ENCODE assay signal across 8 mouse cellular contexts in the genomic region with DNA sequence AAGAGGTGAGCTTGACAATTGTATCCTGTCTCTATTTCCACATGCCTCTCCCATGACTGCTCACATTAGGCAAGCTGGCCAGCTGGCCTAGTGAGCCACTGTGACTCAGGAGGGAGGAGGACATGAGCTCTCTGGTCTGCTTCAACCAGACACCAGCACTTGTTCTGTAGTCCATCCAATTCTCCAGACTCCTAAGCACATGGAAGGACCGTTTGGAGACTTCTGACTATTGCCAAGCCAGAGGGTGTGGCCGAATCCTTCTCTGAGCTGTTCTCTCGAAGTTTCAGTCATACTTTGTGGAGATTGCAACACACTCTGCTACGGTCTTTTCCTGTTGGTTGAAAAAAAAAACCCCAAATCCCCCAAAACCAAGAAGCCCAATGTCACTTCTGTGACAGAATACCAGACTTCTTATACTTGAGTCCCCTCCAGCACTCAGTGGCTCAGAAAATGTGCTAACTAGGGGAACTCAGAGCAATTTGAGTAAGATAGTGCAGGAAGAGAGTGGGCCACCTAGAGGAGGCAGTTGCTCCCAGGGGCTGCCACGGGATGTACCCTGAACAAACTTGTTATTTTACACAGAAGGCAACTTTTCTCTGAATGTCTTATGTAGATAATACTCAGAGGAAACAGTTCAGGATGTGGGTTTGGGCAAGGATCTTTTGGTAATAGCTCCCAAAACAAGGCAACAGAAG. TPM values are rescaled to one million over a fixed set of nuclear protein-coding genes. Genes with fewer than 3 reads are reported as not detected.
DNase-seq lines count a peak whose midpoint lies in the region; ATAC-seq lines count a peak whose summit lies in the region.

No protein-coding gene starts in this region.

- intact Hi-C loops in heart, postnatal 25 days (cut with DNase I): no loop called here

- DNase-seq in 3T3-L1 (ENCODE audit: low read depth, low spot score): peak; percentile 85
- DNase-seq in heart, postnatal 25 days (ENCODE audit: low spot score): peak; percentile 67
- peak; percentile 3 to 18 for DNase-seq in monocyte, adult 2 months (ENCODE audit: low read depth in 1 of 2, low spot score in 2 of 2)
- no peak for DNase-seq in cerebellum, adult 11-12 months
- no peak for DNase-seq in cerebellum, adult 11 months
- DNase-seq in ovary, adult 18-20 months (ENCODE audit: low spot score): no peak

- ATAC-seq in activated CD4-positive, CD25-positive, alpha-beta regulatory T cell, adult 4 months: peak; percentile 74
- no peak for ATAC-seq in cerebellum, adult (ENCODE audit: insufficient number of reproducible peaks, low FRiP score, low TSS enrichment)

RNA-seq across cellular contexts. Expression of a gene that starts 21.3 kb away (rescaled TPM):
- polyA plus RNA-seq in activated CD4-positive, CD25-positive, alpha-beta regulatory T cell, adult 4 months (2017; shearing (Covaris generic)): 1 to 10 TPM; 5.4 to 5.6 TPM
- total RNA-seq in heart, postnatal 25 days (2021): 1 to 10 TPM; 1.5 to 2.4 TPM

Comparison
In these comparisons a context has a peak if more than half of its experiments do, and no peak if none do; other contexts are left out.
1. DNase-seq: peak in 3T3-L1 (single experiment), heart, postnatal 25 days (single experiment) and monocyte, adult 2 months (2 of 2); none in cerebellum, adult 11-12 months (single experiment), cerebellum, adult 11 months (single experiment) and ovary, adult 18-20 months (single experiment).